Mouse (Mus musculus) forebrain, embryonic 16.5 days (tissue): ENCODE results near the gene Tbca. TPM values are rescaled to one million over a fixed set of nuclear protein-coding genes. Genes with fewer than 3 reads are reported as not detected.

Source experiments
- ATAC-seq: fragments of 200-750 bp; cut with Nextera tagmentation; 2 replicates; pipeline ENCODE4 v1.8.0; 2017; ENCODE audit warnings: mild to moderate bottlenecking, moderate library complexity
- H3K27ac ChIP-seq: fragments of 300-500 bp; sonication (generic); 2 replicates; pipeline ENCODE4 v1.5.1; 2014; ENCODE audit warnings: low read length, control low read depth
- H3K27me3 ChIP-seq: fragments of 300-500 bp; sonication (generic); replicated peaks from 2 replicates; pipeline ENCODE4 v1.6.1; 2014; ENCODE audit warnings: low read length; ENCODE audit not compliant: control insufficient read depth, insufficient read depth
- H3K36me3 ChIP-seq: fragments of 300-500 bp; sonication (generic); 2 replicates; pipeline ENCODE4 v1.6.1; 2014; ENCODE audit not compliant: control insufficient read depth, insufficient read depth
- H3K4me1 ChIP-seq: fragments of 300-500 bp; sonication (generic); replicated peaks from 2 replicates; pipeline ENCODE4 v1.6.1; 2014; ENCODE audit warnings: low read length; ENCODE audit not compliant: control insufficient read depth, insufficient read depth
- H3K4me2 ChIP-seq: fragments of 300-500 bp; sonication (generic); 2 replicates; pipeline ENCODE4 v1.6.1; 2014; ENCODE audit warnings: mild to moderate bottlenecking, low read length, control low read depth
- H3K4me3 ChIP-seq: fragments of 300-500 bp; sonication (generic); replicated peaks from 2 replicates; pipeline ENCODE4 v1.5.1; 2014; ENCODE audit warnings: mild to moderate bottlenecking, low read length, control low read depth
- H3K9ac ChIP-seq: fragments of 300-500 bp; sonication (generic); replicated peaks from 2 replicates; pipeline ENCODE4 v1.6.1; 2014; ENCODE audit warnings: low read depth, low read length, control low read depth
- H3K9me3 ChIP-seq: fragments of 300-500 bp; sonication (generic); 2 replicates; pipeline ENCODE4 v1.6.1; 2016; ENCODE audit warnings: low read length; ENCODE audit not compliant: control insufficient read depth
- WGBS: fragments of 180-500 bp; shearing (Covaris S2); extraction: QIAGEN DNeasy Blood & Tissue Kit; methylation state at CpG from one replicate; pipeline ENCODE4 v1.1.7; 2014; 5-methylcytosine and 5-hydroxymethylcytosine counted together
- polyA plus RNA-seq: library from polyadenylated mRNA; unstranded; fragments of >200 nt; fragmentation: Nextera tagmentation; extraction: Ambion mirVana; gene quantifications from 2 replicates; pipeline ENCODE4 v1.2.1, GENCODE M21; 2015

Gene Tbca
- polyA plus RNA-seq, 1 experiment from 2014 or later: 242 TPM

DNA sequence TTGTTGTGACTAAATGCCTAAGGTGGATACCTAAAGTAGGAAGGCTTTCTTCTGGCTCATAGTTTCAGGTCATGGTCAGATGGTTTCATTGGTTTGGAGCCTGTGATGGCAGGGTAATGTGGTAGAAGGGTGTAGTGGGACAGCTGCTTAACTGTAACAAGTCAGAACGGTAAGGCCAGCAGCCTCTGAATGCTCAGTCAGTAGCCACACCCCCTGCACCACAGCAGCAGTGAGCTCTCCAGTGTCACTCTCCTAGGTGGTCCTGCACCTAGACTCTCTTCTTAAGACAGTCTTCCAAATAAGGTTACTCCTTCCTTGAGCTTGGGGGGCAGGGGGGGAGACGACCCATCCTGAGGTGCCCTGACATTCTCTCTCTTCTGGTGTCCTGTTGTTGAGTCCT, 39.1 kb downstream of the Tbca start:
- no peak for ATAC-seq
- WGBS: 29% methylated on average over 2 of the region's 2 CpGs
- no peak overlapping the region for H3K9ac ChIP-seq
- H3K4me1 ChIP-seq: peaks cover 4% of the 10 kb centered on the region
- no peak overlapping the region for H3K27ac ChIP-seq
- no peak overlapping the region for H3K4me2 ChIP-seq
- H3K9me3 ChIP-seq: no peaks in the 10 kb centered on the region
- no peaks in the 10 kb centered on the region for H3K27me3 ChIP-seq
- H3K4me3 ChIP-seq: no peak overlapping the region
- peaks cover 5% of the 10 kb centered on the region; the same call in 1 of the 2 replicates for H3K36me3 ChIP-seq

DNA sequence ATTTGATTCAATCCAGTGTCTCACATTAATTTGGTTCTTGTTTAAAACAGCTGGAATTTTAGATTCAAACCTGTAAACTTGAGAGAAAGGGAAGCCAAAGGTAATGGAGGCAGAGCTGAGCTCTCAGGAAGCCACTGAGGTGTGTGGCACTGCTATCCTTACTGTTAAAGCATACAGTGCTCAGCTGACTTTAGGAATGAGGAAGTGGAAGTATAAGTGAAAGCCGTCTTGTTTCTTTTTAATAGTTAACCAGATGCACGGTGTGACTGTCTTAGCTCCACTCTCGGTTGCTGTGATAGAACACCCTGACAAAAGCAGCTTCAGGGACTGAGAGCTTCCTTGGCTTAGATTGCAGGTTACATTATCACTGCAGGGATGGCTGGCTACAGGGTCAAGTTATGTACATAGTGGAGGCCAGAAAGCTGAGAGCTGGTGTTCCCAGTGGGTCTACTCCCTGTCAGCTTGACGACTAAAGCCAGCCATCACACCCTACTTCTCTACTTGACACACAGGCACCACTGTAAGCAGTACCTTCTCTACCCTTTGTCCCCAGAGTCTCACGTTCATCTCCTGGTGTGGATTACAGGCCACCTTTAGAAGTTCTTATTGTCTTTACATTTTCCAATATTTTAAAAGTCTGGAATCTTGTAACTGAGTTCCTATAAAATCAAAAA, 49.5 kb downstream of the Tbca start:
- H3K27ac ChIP-seq: no peak overlapping the region
- WGBS: 68% methylated on average over 5 of the region's 5 CpGs
- peak; percentile 38; the same call in 1 of the 2 replicates for ATAC-seq

DNA sequence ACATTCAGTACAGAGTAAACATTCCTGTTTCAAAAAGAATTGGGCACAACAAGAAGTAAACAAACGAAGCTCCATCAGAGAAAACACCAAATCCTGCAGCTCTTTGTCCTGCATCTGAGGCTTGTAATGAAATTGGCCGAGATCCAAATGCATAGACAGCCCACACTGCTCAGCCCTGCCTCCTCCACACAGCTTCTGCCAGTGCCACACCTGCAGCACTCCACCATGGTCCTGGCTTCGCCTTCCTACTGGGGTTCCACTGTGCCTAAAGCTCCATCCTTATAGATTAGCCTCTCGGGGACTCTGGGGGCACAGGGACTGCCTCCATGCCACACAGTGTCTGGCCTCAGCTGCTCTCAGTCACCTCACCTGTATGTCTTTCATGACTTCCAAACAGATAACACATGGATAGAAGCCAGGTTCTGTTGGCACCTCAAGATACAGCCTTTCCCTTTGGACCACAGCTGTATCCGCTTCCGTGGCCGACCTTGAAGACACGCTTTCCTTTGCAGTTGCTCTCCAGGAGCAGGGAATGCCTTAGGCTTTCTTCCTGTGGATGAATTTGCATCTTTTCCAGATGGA, 50.1 kb downstream of the Tbca start:
- Histone ChIP-seq H3K4me2 (no peak overlapping the region), H3K9ac (no peak overlapping the region), H3K4me3 (no peak overlapping the region), H3K9me3 (no peaks in the 10 kb centered on the region), H3K27ac (no peak overlapping the region), H3K27me3 (no peaks in the 10 kb centered on the region), H3K36me3 (peaks cover 10% of the 10 kb centered on the region; the same call in 1 of the 2 replicates), H3K4me1 (peaks cover 8% of the 10 kb centered on the region)
- ATAC-seq: peak; percentile 93
- 70% methylated on average over 8 of the region's 8 CpGs for WGBS

More for the DNA sequence above, 49.5 kb downstream of the Tbca start:
- Histone ChIP-seq H3K36me3 (peaks cover 13% of the 10 kb centered on the region; the same call in 1 of the 2 replicates), H3K27me3 (no peaks in the 10 kb centered on the region), H3K9ac (no peak overlapping the region), H3K4me2 (no peak overlapping the region), H3K4me1 (peaks cover 8% of the 10 kb centered on the region), H3K4me3 (no peak overlapping the region), H3K9me3 (no peaks in the 10 kb centered on the region)

DNA sequence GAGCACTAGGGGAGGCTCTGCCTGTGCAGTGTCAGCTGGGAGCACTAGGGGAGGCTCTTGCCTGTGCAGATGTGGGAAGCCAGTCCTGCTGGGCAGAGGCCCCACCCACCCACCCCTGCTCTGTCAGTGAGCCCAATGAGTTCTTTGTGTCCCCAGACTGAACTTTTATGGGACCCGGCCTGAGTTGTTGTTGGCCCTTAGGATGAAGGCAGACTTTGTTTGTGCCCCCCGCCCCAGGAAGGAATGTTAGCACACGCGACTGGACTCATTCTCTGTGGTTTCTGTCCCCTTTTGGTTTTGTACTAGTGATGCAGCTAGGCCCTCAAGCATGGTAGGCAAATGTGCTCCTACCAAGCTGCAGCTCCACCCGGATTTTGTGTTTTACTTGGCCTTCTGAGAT, 54.5 kb downstream of the Tbca start:
- Histone ChIP-seq H3K9ac (no peak overlapping the region), H3K4me1 (peaks cover 7% of the 10 kb centered on the region), H3K36me3 (peaks cover 5% of the 10 kb centered on the region; the same call in 1 of the 2 replicates), H3K4me2 (no peak overlapping the region), H3K27me3 (no peaks in the 10 kb centered on the region), H3K27ac (no peak overlapping the region), H3K4me3 (no peak overlapping the region), H3K9me3 (no peaks in the 10 kb centered on the region)
- WGBS: 65% methylated on average over 5 of the region's 5 CpGs
- ATAC-seq: no peak

DNA sequence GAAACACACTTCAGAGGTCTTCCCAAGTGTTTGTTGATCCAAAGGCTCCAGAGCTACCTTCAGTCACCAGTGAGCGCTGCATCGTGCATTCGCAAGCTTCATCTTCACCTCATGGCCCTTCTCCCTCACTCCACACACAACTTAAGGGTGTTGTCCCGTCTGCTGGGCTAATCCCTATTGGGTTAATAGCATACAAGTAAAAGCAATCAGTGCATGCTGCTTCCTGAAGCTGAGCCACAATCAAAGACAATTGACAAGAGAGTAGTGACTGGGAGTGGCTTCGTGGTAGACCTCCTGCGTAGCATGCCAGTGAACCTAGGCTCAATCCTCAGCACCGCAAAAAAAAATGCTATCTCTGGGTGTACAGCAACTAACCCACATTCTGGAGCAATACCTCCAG, 59.2 kb downstream of the Tbca start:
- WGBS: 70% methylated on average over 7 of the region's 7 CpGs
- no peak overlapping the region for H3K4me3 ChIP-seq
- no peaks in the 10 kb centered on the region for H3K9me3 ChIP-seq
- H3K36me3 ChIP-seq: no peaks in the 10 kb centered on the region; the same call in 1 of the 2 replicates
- no peaks in the 10 kb centered on the region for H3K4me1 ChIP-seq
- H3K4me2 ChIP-seq: no peak overlapping the region
- H3K27me3 ChIP-seq: no peaks in the 10 kb centered on the region
- no peak overlapping the region for H3K9ac ChIP-seq
- H3K27ac ChIP-seq: no peak overlapping the region
- ATAC-seq: no peak

DNA sequence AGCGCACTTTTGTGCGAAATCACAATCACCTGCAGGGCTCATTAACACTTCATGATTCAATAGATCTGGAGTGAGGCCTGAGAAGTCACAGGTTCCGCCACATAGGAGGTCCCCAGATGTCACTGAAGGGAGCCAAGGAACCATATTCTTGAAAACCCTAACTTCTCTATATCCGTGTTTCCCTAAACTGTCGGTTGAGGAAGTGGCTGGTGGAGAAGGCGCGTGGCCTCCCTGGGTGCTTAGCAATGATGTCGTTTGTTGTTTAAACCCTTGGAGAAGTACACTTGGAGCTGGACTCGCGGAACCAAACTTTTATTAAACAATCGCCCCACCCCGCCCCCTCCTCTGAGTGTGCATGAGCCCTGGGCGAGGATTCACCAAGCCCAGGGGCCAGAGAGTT, 60.6 kb downstream of the Tbca start:
- H3K4me1 ChIP-seq: no peaks in the 10 kb centered on the region
- ATAC-seq: no peak
- H3K9ac ChIP-seq: no peak overlapping the region
- no peaks in the 10 kb centered on the region for H3K9me3 ChIP-seq
- no peak overlapping the region for H3K27ac ChIP-seq
- H3K36me3 ChIP-seq: no peaks in the 10 kb centered on the region
- H3K4me3 ChIP-seq: no peak overlapping the region
- no peak overlapping the region for H3K4me2 ChIP-seq
- WGBS: 73% methylated on average over 13 of the region's 13 CpGs
- no peaks in the 10 kb centered on the region for H3K27me3 ChIP-seq

DNA sequence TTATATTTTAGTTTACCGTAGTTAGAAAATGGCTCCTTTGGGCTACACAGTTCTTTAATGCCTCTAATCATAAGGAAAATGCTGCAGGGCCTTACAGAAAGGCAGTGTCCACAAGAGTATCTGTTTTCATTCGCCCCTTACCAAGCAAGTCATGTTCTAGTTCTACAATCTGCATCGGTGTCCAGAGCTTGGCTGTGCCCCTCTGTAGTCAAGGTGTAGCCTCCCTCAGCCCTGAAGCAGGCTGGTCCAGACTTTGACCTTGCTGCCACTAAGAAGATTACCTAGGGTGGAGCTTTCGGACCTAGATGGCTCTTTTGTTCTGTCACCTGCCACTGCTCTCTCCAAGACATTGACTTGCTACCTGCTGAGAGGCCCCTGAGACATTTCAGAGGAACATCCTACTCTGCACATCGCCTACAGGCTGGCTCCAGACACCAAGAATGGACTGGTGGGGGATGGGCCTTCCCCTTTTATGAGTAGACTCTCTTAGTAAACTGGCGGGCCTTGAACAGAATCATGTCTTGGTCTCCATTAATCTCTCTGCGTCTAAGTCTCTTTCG, 69.4 kb downstream of the Tbca start:
- no peaks in the 10 kb centered on the region for H3K4me1 ChIP-seq
- H3K9me3 ChIP-seq: no peaks in the 10 kb centered on the region
- no peaks in the 10 kb centered on the region for H3K36me3 ChIP-seq
- H3K4me3 ChIP-seq: no peak overlapping the region
- no peak for ATAC-seq
- no peak overlapping the region for H3K27ac ChIP-seq
- 61% methylated on average over 8 of the region's 8 CpGs for WGBS
- no peak overlapping the region for H3K4me2 ChIP-seq
- no peak overlapping the region for H3K9ac ChIP-seq
- H3K27me3 ChIP-seq: peaks cover 13% of the 10 kb centered on the region

DNA sequence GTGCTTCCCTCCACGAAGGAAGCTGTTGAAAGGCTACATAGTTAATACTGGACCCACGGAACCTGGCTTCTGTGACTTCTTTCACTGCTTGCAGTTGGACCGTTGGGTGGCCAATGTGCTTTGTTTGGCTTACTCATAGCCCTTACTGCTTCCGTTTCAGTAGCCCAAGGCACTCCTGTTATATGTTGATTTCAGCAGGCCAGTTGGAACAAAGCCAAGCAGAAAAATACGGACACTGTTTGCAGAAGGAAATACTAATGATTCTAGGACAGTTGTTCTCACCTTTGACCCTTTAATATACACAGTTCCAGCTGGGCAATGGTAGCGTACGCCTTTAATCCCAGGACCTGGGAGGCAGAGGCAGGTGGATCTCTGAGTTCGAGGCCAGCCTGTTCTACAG, 70.5 kb downstream of the Tbca start:
- no peaks in the 10 kb centered on the region for H3K36me3 ChIP-seq
- no peak overlapping the region for H3K4me3 ChIP-seq
- 79% methylated on average over 8 of the region's 8 CpGs for WGBS
- H3K9ac ChIP-seq: no peak overlapping the region
- H3K4me2 ChIP-seq: no peak overlapping the region
- no peaks in the 10 kb centered on the region for H3K4me1 ChIP-seq
- H3K27me3 ChIP-seq: peaks cover 25% of the 10 kb centered on the region
- no peaks in the 10 kb centered on the region for H3K9me3 ChIP-seq
- H3K27ac ChIP-seq: no peak overlapping the region
- ATAC-seq: no peak

DNA sequence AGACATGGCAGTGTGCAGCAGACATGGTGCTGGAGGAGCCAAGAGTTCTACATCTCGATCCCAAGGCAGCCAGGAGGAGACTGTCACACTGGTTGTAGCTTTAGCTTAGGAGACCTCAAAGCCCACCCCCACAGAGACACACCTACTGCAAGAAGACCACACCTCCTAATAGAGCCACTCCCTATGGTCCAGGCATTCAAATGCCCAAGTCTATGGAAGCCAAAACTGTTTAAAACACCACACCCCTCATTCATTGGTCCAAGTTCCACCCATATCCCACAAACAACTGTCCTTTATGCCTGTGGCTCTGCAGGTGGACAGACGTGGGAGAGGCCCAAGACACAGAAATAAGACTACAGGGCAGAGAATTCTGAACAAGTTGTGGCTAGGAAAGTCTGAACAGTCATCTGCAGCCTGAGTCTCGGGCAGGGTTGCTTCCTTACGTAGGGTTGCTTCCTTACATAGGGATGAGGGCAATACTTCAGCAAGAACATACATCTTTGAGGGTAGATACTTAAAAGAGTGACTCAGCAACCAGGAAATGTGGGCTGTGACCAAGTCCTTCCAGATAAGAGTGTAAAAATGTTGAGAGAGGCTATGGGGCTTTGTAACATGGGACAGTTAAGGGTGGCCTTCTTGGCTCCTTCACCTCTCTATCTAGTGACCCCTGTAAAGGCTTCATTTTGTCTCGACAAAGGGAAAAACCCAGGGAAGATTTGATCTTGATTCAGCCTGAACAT, 74.0 kb downstream of the Tbca start:
- Histone ChIP-seq H3K27me3 (peaks cover 55% of the 10 kb centered on the region), H3K4me2 (no peak overlapping the region), H3K4me1 (no peaks in the 10 kb centered on the region), H3K9me3 (no peaks in the 10 kb centered on the region), H3K27ac (no peak overlapping the region), H3K36me3 (no peaks in the 10 kb centered on the region), H3K9ac (no peak overlapping the region), H3K4me3 (no peak overlapping the region)
- no peak for ATAC-seq
- 71% methylated on average over 5 of the region's 5 CpGs for WGBS
